Comparison of ENCODE assay signal across 23 mouse cellular contexts in genomic region chr12:79197105-79197504, GRCm38 (mm10). TPM values are rescaled to one million over a fixed set of nuclear protein-coding genes. Genes with fewer than 3 reads are reported as not detected.
DNase-seq lines count a peak whose midpoint lies in the region; TF ChIP-seq lines count a peak whose summit lies in the region.
"Had no signal": no experiment of that assay in that cellular context is flagged by ENCODE, and none has a peak within 500 bp of the region (broad histone marks: within the 10 kb centered on the region; RNA-seq: fewer than 3 reads in every experiment).

No protein-coding gene starts in this region.

- H3K4me3 ChIP-seq in MEL (ENCODE audit: control insufficient read depth in 1 of 2, insufficient read depth in 1 of 2, low read depth in 2 of 2, low read length in 2 of 2), result no peak overlapping the region
- H3K4me3 ChIP-seq: embryonic facial prominence, embryonic 10.5 days; embryonic facial prominence, embryonic 12.5 days; forebrain, embryonic 13.5 days; forebrain, embryonic 15.5 days had no signal

- peaks cover 0 to 3% of the 10 kb centered on the region in 2 experiments; a peak in 2 of 4 replicates for H3K36me3 ChIP-seq in MEL (ENCODE audit: control insufficient read depth in 1 of 2, insufficient read depth in 2 of 2, low read length in 2 of 2)
- H3K36me3 ChIP-seq: embryonic facial prominence, embryonic 10.5 days; embryonic facial prominence, embryonic 12.5 days; forebrain, embryonic 15.5 days; G1E had no signal

- H3K9me3 ChIP-seq in MEL (replicated peaks; ENCODE audit: insufficient read depth, low read length), result no peaks in the 10 kb centered on the region
- H3K9me3 ChIP-seq: embryonic facial prominence, embryonic 10.5 days; embryonic facial prominence, embryonic 12.5 days; forebrain, embryonic 13.5 days; forebrain, embryonic 15.5 days; G1E had no signal

- TF ChIP-seq CTCF in MEL (IDR thresholded peaks at IDR 0.05 in 2 of 3, conservative IDR thresholded peaks at IDR 0.05 in 1 of 3; ENCODE audit: control insufficient read depth in 1 of 3, insufficient read depth in 1 of 3, low read depth in 2 of 3, low read length in 3 of 3, poor library complexity in 1 of 3, severe bottlenecking in 1 of 3), result no peak

- no peak overlapping the region for H3K27ac ChIP-seq in MEL (ENCODE audit: control insufficient read depth, low read depth, low read length)
- H3K27ac ChIP-seq: embryonic facial prominence, embryonic 10.5 days; embryonic facial prominence, embryonic 12.5 days; forebrain, embryonic 13.5 days; forebrain, embryonic 15.5 days had no signal

- no peak for TF ChIP-seq RAD21 in MEL (IDR thresholded peaks at IDR 0.05; ENCODE audit: low read depth, low read length)

- no peaks in the 10 kb centered on the region for H3K79me2 ChIP-seq in MEL (ENCODE audit: control insufficient read depth, insufficient read depth, low read length, poor library complexity)

- TF ChIP-seq EP300 in MEL (IDR thresholded peaks at IDR 0.05; ENCODE audit: low read depth in 1 of 2, low read length in 2 of 2), result peak; percentile 18 to 60; a peak in 3 of 4 replicates

- peaks cover 5 to 13% of the 10 kb centered on the region in 2 experiments; a peak in 3 of 4 replicates for H3K4me1 ChIP-seq in MEL (ENCODE audit: control insufficient read depth in 1 of 2, insufficient read depth in 2 of 2, low read length in 2 of 2)
- H3K4me1 ChIP-seq: embryonic facial prominence, embryonic 12.5 days; forebrain, embryonic 13.5 days had no signal

- DNase-seq in layer of hippocampus, adult 11-12 months (ENCODE audit: low spot score), result peak; percentile 37
- no peak for DNase-seq in layer of hippocampus, postnatal 10 days (ENCODE audit: low spot score in 2 of 2)
- DNase-seq in layer of hippocampus, adult 8-10 months (ENCODE audit: low spot score in 2 of 2), result peak; percentile 15 to 17
- DNase-seq in layer of hippocampus, postnatal 14 days (ENCODE audit: low spot score in 2 of 2), result no peak
- DNase-seq in MEL (ENCODE audit: low read depth, low spot score), result peak; percentile 54
- peak; percentile 12 for DNase-seq in brain, adult 2 months (ENCODE audit: low read depth, low spot score)
- DNase-seq in heart, adult 8-10 months (ENCODE audit: low spot score), result no peak
- no peak for DNase-seq in adrenal gland, adult 2 months
- DNase-seq: adrenal gland, postnatal 10 days; adrenal gland, postnatal 25 days; B cell, adult 2 months; cerebellum, adult 11-12 months; cerebellum, adult 2 months; cerebellum, adult 9-10 months; cerebellum, postnatal 10 days; cerebellum, postnatal 25 days; forebrain, postnatal 0 days had no signal

- H3K27me3 ChIP-seq in MEL (ENCODE audit: control insufficient read depth in 1 of 2, insufficient read depth in 2 of 2, low read length in 2 of 2), result no peaks in the 10 kb centered on the region
- H3K27me3 ChIP-seq: CH12.LX; embryonic facial prominence, embryonic 12.5 days; forebrain, embryonic 13.5 days; forebrain, embryonic 15.5 days had no signal

- TF ChIP-seq POLR2A in MEL (IDR thresholded peaks at IDR 0.05; ENCODE audit: control insufficient read depth in 1 of 2, insufficient read depth in 1 of 2, low read depth in 1 of 2, low read length in 2 of 2, poor library complexity in 1 of 2), result no peak

- H3K9ac ChIP-seq in MEL (ENCODE audit: control insufficient read depth, low read depth, low read length, poor library complexity, severe bottlenecking), result no peak overlapping the region
- H3K9ac ChIP-seq: embryonic facial prominence, embryonic 12.5 days; forebrain, embryonic 13.5 days; forebrain, embryonic 15.5 days; forebrain, postnatal 0 days had no signal

TF ChIP-seq in MEL, 35 proteins besides CTCF, POLR2A, EP300 and RAD21:
- TF ChIP-seq RCOR1 (IDR thresholded peaks at IDR 0.05; ENCODE audit: low read depth, low read length), result no peak
- no peak for TF ChIP-seq CHD2 (IDR thresholded peaks at IDR 0.05; ENCODE audit: low read length)
- TF ChIP-seq GATA1 (IDR thresholded peaks at IDR 0.05; ENCODE audit: low read depth, low read length), result peak; percentile 76
- peak; percentile 56; the same call in 1 of the 2 replicates for TF ChIP-seq JUND (IDR thresholded peaks at IDR 0.05; ENCODE audit: low read depth, low read length)
- TF ChIP-seq SIN3A (IDR thresholded peaks at IDR 0.05; ENCODE audit: low read length), result no peak
- TF ChIP-seq ZC3H11A (IDR thresholded peaks at IDR 0.05; ENCODE audit: low read depth, low read length), result no peak
- TF ChIP-seq ZNF384 (IDR thresholded peaks at IDR 0.05; ENCODE audit: low read depth, low read length), result no peak
- no peak for TF ChIP-seq KAT2A (conservative IDR thresholded peaks at IDR 0.05; ENCODE audit: low read depth, low read length)

RNA-seq across cellular contexts. Expression of gene Rdh11, which starts 5.0 kb away (rescaled TPM):
- total RNA-seq in layer of hippocampus, postnatal 10 days (2021), result 10 to 100 TPM; 30.0 to 30.5 TPM
- 10 to 100 TPM; 18.5 to 23.9 (median 22.2) TPM for total RNA-seq in layer of hippocampus, adult 8-10 months (2022)
- total RNA-seq in layer of hippocampus, postnatal 14 days (2021), result 10 to 100 TPM; 23.6 to 23.9 TPM
- 26.7 and 29.8 TPM in 2 replicates for total RNA-seq in MEL (2012; rRNA removed)
- 10 to 100 TPM; 22.0 to 44.5 TPM for polyA plus RNA-seq in MEL (2012; ENCODE audit: insufficient read depth in 1 of 2, insufficient read length in 2 of 2, low read depth in 1 of 2, low replicate concordance in 2 of 2, missing spikeins in 1 of 2)
- total RNA-seq in heart, adult 8-10 months (2022), result 1 to 10 TPM; 1.6 to 2.6 (median 2.2) TPM
- 10 to 100 TPM; 17.0 to 28.3 TPM for total RNA-seq in adrenal gland, adult 2 months (2021)
- 6.5 and 7.0 TPM in 2 replicates for polyA plus RNA-seq in adrenal gland, adult 2 months (2012; rRNA removed)

RNA-seq across cellular contexts. Expression of gene Rdh12, which starts 11.6 kb away (rescaled TPM):
- total RNA-seq in layer of hippocampus, postnatal 10 days (2021), result 1 to 10 TPM; 1.6 to 2.0 TPM
- 1 to 10 TPM; 2.5 to 3.4 (median 3.2) TPM for total RNA-seq in layer of hippocampus, adult 8-10 months (2022)
- total RNA-seq in layer of hippocampus, postnatal 14 days (2021), result 1 to 10 TPM; 1.2 to 2.4 TPM
- total RNA-seq in MEL (2012; rRNA removed), result 0.15 and 0.29 TPM in 2 replicates
- under 1 TPM in 1 of 2 experiments, not detected in 1; 0.35 TPM for polyA plus RNA-seq in MEL (2012; ENCODE audit: insufficient read depth in 1 of 2, insufficient read length in 2 of 2, low read depth in 1 of 2, low replicate concordance in 2 of 2, missing spikeins in 1 of 2)
- total RNA-seq in heart, adult 8-10 months (2022), result under 1 TPM in 1 of 4 experiments, not detected in 3; 0.37 TPM
- under 1 TPM; 0.66 to 0.86 TPM for total RNA-seq in adrenal gland, adult 2 months (2021)
- polyA plus RNA-seq in adrenal gland, adult 2 months (2012; rRNA removed), result 0.09 and 0.12 TPM in 2 replicates
- polyA plus RNA-seq: G1E had no signal

RNA-seq across cellular contexts. Expression of gene Vti1b, which starts 24.6 kb away (rescaled TPM):
- 100 to 1,000 TPM; 137 to 139 TPM for total RNA-seq in layer of hippocampus, postnatal 10 days (2021)
- total RNA-seq in layer of hippocampus, adult 8-10 months (2022), result 100 to 1,000 TPM; 161 to 184 (median 167) TPM
- 100 to 1,000 TPM; 121 to 134 TPM for total RNA-seq in layer of hippocampus, postnatal 14 days (2021)
- total RNA-seq in MEL (2012; rRNA removed), result 69.8 and 73.0 TPM in 2 replicates
- 10 to 100 TPM in 1 of 2 experiments, not detected in 1; 54.3 TPM for polyA plus RNA-seq in MEL (2012; ENCODE audit: insufficient read depth in 1 of 2, insufficient read length in 2 of 2, low read depth in 1 of 2, low replicate concordance in 2 of 2, missing spikeins in 1 of 2)
- total RNA-seq in heart, adult 8-10 months (2022), result 100 to 1,000 TPM; 106 to 116 (median 110) TPM
- total RNA-seq in adrenal gland, adult 2 months (2021), result 100 to 1,000 TPM; 103 to 147 TPM
- 33.7 and 36.9 TPM in 2 replicates for polyA plus RNA-seq in adrenal gland, adult 2 months (2012; rRNA removed)

Comparison
In these comparisons a context has a peak if more than half of its experiments do, and no peak if none do; other contexts are left out.
1. DNase-seq: peak in layer of hippocampus, adult 11-12 months (single experiment), layer of hippocampus, adult 8-10 months (2 of 2), MEL (single experiment) and brain, adult 2 months (single experiment); none in layer of hippocampus, postnatal 10 days (0 of 2), layer of hippocampus, postnatal 14 days (0 of 2), heart, adult 8-10 months (single experiment) and adrenal gland, adult 2 months (single experiment).